Mouse (Mus musculus) mature B cell (primary cell): Measurements from ENCODE around the gene Ambp.

Source experiments
- in situ Hi-C: fragments of 300-500 bp; cut with MboI; formaldehyde crosslinking; loops from 2 replicates; pipeline ENCODE4 v1.14.3; 2019

Ambp gene

DNA sequence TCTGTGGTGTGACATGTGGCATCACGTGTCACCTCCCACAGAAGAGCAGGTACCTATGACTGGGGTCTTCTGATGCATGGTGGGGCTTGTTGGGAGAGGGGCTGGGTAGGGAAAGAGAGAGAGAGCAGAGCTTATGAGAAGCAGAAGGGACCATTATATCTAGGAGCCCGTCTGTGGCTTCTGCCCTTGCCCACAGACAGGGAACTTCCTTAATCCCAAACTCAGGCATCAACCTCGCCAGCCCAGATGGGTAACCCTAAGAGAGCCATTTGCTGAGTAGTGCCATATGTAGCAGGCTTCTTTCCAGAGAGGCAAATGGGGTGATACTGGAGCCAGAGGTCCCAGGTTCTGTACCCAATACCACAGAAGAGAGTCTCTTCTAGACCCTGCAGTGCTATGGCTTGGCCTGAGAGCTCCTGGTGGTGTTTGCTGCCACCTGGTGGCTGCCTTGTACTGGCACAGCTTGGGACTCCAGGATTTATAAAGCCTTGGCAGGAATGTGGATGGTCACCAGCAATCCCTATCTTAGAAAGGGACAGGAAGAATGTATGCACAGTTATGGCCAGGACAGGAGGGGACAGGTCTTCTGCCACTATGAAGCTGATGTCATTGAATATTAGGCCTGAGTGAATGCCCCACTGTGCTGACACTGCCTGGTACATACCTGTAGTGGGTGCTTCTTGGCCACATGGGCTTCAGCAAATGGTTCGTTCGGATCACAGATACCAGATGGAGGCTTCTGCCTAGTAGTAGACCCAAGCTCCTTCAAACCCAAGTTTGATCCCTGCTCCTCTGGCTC lies 35.8 kb downstream of the Ambp start:
- in situ Hi-C loops = no loop called here

DNA sequence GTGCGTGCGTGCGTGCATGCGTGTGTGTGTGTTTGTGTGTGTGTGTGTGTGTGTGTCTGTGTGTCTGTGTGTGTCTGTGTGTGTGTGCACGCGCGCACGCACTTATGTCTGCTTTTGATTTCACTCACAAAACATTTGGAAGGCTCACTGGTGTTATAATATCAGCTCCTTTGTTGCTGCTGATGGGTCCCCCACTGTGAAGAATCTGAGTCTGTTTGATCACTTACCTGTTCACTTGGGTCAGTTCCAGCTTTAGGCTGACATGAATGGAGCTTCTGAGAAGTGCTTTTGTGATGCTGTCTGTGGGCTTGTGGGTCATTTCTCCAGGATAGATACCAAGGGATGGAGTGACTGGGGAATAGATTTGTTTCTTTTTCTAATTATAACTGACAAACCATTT lies 48.9 kb downstream of the Ambp start:
- in situ Hi-C loops = no loop called here

DNA sequence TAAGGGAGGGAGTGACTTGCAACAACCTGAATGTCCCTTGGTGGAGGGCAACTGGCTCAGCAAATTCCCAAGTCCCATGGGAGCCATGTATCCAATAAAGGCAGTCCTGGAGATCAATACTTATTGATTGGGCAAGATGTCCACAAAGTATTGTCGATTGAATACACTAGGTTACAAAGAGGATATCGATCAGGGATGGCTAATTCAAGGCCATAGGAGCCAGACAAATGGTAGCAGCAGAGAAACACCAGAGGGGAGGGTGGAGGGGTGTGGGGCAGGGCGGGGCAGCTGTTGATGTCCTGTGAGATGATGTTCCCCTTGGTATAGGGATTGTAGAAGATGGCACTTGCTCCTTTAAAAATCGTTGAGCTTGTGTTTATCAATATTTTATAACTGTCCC lies 52.6 kb downstream of the Ambp start:
- in situ Hi-C loops = no loop called here

DNA sequence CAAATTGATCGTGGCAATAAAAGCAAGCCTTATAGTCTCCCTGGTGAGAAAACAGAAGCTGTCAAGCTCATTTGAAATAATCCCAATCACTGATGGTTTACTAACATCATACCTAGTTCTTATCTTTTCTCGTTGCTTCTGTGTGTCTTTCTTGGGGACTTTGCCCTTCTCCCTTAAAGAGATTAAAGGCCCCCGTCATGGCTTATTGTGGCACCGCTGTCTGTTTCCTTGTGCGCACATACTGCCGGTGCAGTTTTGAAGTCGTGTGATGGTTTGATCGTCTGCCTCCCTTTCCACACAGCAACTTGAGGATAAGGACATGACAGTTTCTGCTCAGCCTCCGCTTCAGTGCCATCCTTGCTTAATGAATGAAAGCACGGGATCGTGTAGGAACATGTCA lies 54.1 kb downstream of the Ambp start:
- in situ Hi-C loops = no loop called here

DNA sequence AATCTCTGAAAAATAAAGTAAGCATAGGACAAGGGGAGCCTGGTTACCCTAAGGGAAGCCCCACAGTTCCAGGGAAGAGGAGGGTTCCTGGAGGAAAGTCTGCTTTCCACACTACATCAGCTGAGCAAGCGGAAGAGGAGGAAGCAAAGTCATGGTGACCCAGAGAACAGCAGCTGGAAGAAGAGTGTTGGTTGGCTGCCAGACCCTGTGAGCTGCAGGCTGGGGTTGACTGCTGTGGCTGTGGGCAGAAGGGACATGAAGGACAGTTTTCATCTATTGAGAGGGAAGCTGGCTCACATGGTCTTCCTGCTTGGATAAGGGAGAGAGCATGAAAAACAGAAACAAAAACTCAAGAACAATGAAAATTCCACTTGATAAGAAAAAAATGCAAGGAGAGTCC lies 57.0 kb downstream of the Ambp start:
- in situ Hi-C loops = no loop called here
